Mouse (Mus musculus) liver, embryonic 14.5 days (tissue): Measurements from ENCODE around the gene Gcnt4. TPM values are rescaled to one million over a fixed set of nuclear protein-coding genes. Genes with fewer than 3 reads are reported as not detected.
A peak's percentile ranks its signal among the peaks of the same experiment; 100 is the strongest.
"Not testable (repeated sequence)": the region's sequence is repeated elsewhere in the genome, so short reads cannot be mapped to it uniquely, and the experiment has no call there.

ENCODE experiments used
- ATAC-seq: fragments of 200-750 bp; cut with Nextera tagmentation; 2 replicates; pipeline ENCODE4 v1.8.0; 2017; ENCODE audit warnings: moderate number of reproducible peaks, mild to moderate bottlenecking, moderate library complexity; ENCODE audit not compliant: insufficient read depth
- DNase-seq, 3 experiments: peaks; one replicate each; pipeline ENCODE4 v3.0.0-alpha.2; 2012 to 2013; ENCODE audit warnings: low read depth in 3 of 3, low spot score in 3 of 3
- H3K27ac ChIP-seq: fragments of 300-500 bp; sonication (generic); 2 replicates; pipeline ENCODE4 v1.5.1; 2014; ENCODE audit warnings: moderate library complexity, mild to moderate bottlenecking, control low read depth, inconsistent platforms
- H3K27me3 ChIP-seq: fragments of 300-500 bp; sonication (generic); 2 replicates; pipeline ENCODE4 v1.6.1; 2014; ENCODE audit warnings: mild to moderate bottlenecking, low read length, moderate library complexity; ENCODE audit not compliant: control insufficient read depth, insufficient read depth
- H3K36me3 ChIP-seq: fragments of 300-500 bp; sonication (generic); replicated peaks from 2 replicates; pipeline ENCODE4 v1.6.1; 2014; ENCODE audit warnings: low read depth; ENCODE audit not compliant: control insufficient read depth, insufficient read depth
- H3K4me1 ChIP-seq, 2 experiments: fragments of 200-500 bp in 1 of 2; fragments of 300-500 bp in 1 of 2; sonication (generic) in 1 of 2; replicated peaks; 2 replicates each; pipeline ENCODE4 v1.6.1; 2012 to 2014; ENCODE audit warnings: antibody characterized with exemption in 1 of 2, inconsistent platforms in 1 of 2, low read length in 1 of 2; ENCODE audit not compliant: control insufficient read depth in 2 of 2, insufficient read depth in 2 of 2
- H3K4me2 ChIP-seq: fragments of 300-500 bp; sonication (generic); 2 replicates; pipeline ENCODE4 v1.6.1; 2014; ENCODE audit warnings: low read depth, mild to moderate bottlenecking, control low read depth, moderate library complexity
- H3K4me3 ChIP-seq, 2 experiments: fragments of 200-500 bp in 1 of 2; fragments of 300-500 bp in 1 of 2; sonication (generic) in 1 of 2; 2 replicates each; pipeline ENCODE4 v1.5.1; 2012 to 2014; ENCODE audit warnings: low read depth in 2 of 2, low read length in 2 of 2, mild to moderate bottlenecking in 2 of 2, control low read depth in 1 of 2, inconsistent platforms in 1 of 2, moderate library complexity in 1 of 2; ENCODE audit not compliant: insufficient read depth in 1 of 2
- H3K9ac ChIP-seq: fragments of 300-500 bp; sonication (generic); replicated peaks from 2 replicates; pipeline ENCODE4 v1.6.1; 2014; ENCODE audit warnings: mild to moderate bottlenecking, control low read depth, moderate library complexity
- H3K9me3 ChIP-seq: fragments of 300-500 bp; sonication (generic); 2 replicates; pipeline ENCODE4 v1.6.1; 2016; ENCODE audit warnings: low read length, mixed read lengths; ENCODE audit not compliant: control insufficient read depth
- CTCF ChIP-seq: IDR thresholded peaks from 2 replicates; pipeline ENCODE4 v1.5.1; 2016; ENCODE audit warnings: antibody characterized with exemption, low read depth, control low read depth
- EP300 ChIP-seq: IDR thresholded peaks from 2 replicates; pipeline ENCODE4 v1.6.1; 2016; ENCODE audit warnings: antibody characterized with exemption, low read depth
- WGBS: fragments of 180-500 bp; shearing (Covaris S2); extraction: QIAGEN DNeasy Blood & Tissue Kit; methylation state at CpG from one replicate; pipeline ENCODE4 v1.1.7; 2014; ENCODE audit not compliant: insufficient replicate concordance; 5-methylcytosine and 5-hydroxymethylcytosine counted together
- polyA plus RNA-seq, 2 experiments: library from polyadenylated mRNA; depleted of rRNA in 1 of 2; stranded (reverse) in 1 of 2; unstranded in 1 of 2; fragments of >200 nt; fragmentation: Nextera tagmentation in 1 of 2; extraction: Ambion mirVana in 1 of 2; gene quantifications; 2 replicates each; pipeline versions ENCODE4 v1.2.1 to v1.2.3; 2012 to 2014

Gcnt4 gene
- polyA plus RNA-seq, 2 experiments: 0.29 to 0.86 TPM

DNA sequence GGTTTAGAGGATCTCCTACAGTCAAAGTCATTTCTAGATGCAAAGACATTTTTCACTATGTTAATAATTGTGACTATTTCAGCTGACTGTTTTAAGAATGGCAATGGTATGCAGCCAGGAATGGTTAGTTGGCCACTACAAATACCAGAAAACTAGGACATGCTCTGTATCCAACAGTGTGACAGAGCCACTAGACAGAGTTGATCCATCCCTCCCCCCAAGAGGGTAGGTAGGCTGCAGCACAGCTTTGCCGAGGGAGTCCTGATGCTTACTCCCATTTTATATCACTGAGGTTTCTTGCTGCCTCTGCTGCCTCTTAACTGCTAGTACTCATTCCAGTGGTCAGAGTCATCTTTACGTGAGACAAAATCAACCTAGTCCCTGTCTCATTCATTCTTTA is 29.3 kb upstream of the Gcnt4 start:
- Histone ChIP-seq H3K4me2 (no peak overlapping the region), H3K9me3 (no peaks in the 10 kb centered on the region), H3K9ac (no peak overlapping the region), H3K27me3 (no peaks in the 10 kb centered on the region), H3K36me3 (no peaks in the 10 kb centered on the region), H3K27ac (no peak overlapping the region), H3K4me3 (no peak overlapping the region), H3K4me1 (no peaks in the 10 kb centered on the region)
- ATAC-seq: no peak
- WGBS: 67% methylated on average over 2 of the region's 2 CpGs
- no peak for DNase-seq
- TF ChIP-seq CTCF (no peak), EP300 (no peak)

DNA sequence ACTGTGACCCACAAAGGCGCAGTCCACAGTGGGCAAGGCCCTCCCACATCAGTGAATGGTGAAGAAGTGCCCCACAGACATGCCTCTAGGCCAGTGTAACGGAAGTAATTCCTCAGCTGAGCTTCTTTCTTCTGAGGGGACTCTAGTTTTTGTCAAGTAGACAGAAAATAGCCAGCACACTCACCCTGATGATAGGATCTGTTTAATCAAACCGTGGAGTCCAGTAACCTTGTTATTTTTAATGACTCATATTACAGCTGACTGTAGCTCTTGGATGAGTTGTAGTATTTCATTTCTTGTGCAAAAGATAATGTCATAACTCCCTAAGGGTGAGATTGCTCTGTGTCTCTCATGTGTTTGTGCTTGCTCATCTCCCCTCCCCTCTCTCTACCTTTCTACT is 17.8 kb upstream of the Gcnt4 start:
- WGBS: 50% methylated on average over 3 of the region's 3 CpGs
- Histone ChIP-seq H3K4me2 (no peak overlapping the region), H3K36me3 (no peaks in the 10 kb centered on the region), H3K27ac (no peak overlapping the region), H3K9me3 (no peaks in the 10 kb centered on the region), H3K4me1 (no peaks in the 10 kb centered on the region), H3K27me3 (no peaks in the 10 kb centered on the region), H3K9ac (no peak overlapping the region), H3K4me3 (no peak overlapping the region)
- no peak for DNase-seq
- no peak for TF ChIP-seq EP300
- no peak for ATAC-seq

DNA sequence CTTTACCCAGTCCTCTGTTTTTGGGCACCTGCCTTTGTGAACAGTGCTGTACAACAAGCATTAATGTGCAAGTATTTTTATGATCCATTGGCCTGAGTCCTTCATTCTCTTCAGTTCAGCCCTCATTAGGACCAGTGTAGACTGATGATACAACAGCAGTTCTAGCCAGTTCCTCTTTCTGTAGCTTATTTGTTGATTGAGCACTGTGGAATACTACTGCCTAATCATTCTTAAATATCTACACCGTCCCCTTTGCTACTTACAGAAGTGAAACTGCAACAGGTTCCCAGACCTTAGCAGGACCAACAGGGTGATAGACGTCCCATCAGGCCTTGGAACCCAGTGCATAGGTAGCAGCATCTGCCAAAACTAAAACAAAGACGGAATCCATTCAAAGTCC is 13.3 kb upstream of the Gcnt4 start:
- Histone ChIP-seq H3K36me3 (no peaks in the 10 kb centered on the region), H3K4me1 (no peaks in the 10 kb centered on the region), H3K9ac (no peak overlapping the region), H3K4me2 (no peak overlapping the region), H3K9me3 (no peaks in the 10 kb centered on the region), H3K27ac (no peak overlapping the region), H3K4me3 (no peak overlapping the region), H3K27me3 (no peaks in the 10 kb centered on the region)
- WGBS: 48% methylated on average over 3 of the region's 3 CpGs
- TF ChIP-seq EP300 (no peak), CTCF (no peak)
- DNase-seq: no peak
- ATAC-seq: no peak

GRCm38 (mm10) chr13:96923134-96923533 is 1.4 kb upstream of the Gcnt4 start:
- not testable (repeated sequence) for H3K4me3 ChIP-seq

DNA sequence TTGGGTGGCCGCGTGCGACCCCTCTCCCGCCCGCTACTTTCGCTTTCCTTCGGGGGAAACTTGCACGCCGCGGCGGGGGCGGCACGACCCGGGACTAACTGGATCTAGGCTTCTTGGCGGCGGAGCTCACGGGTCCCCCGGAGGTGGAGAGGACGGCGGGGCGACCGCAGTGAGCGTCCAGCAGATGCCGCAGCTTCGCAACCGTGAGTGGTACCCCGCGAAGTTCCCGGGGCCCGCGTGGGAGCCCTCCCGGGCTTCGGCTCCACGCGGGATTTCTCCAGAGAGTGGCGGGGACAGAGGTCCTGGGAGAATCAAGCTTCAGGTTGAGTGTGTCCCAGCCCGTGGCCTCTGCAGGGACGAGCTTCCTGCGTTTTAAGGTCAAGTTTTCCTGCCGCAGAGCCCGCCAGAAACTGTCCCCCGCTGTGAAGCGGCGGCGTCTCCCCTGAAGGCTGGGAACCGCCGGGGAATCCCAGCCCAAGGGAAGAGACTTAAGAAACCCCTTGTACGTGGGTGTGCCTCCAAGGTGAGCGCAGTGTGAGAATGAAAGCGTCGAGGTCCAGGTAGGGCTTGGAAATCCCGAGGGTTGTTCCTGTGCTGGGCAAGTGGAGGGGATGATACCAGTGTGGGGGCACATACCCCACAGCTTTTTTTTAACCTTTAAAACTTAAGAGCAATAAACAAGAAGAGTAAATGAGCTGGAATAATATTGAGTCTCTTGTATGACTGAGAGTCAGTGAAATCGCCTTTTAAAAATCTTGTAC is 676 bp downstream of the Gcnt4 start:
- ATAC-seq (no peak), DNase-seq (no peak)
- Histone ChIP-seq H3K27me3 (peaks cover 33% of the 10 kb centered on the region), H3K4me1 (no peaks in the 10 kb centered on the region), H3K4me3 (peak overlapping the region; percentile 48 to 65), H3K9me3 (no peaks in the 10 kb centered on the region), H3K36me3 (no peaks in the 10 kb centered on the region), H3K27ac (no peak overlapping the region), H3K9ac (peak overlapping the region; percentile 40), H3K4me2 (peak overlapping the region; percentile 68)
- 1% methylated on average over 53 of the region's 53 CpGs for WGBS
- TF ChIP-seq CTCF: no peak
- TF ChIP-seq EP300: no peak

More at GRCm38 (mm10) chr13:96923134-96923533, 1.4 kb upstream of the Gcnt4 start:
- not testable (repeated sequence) for H3K4me2 ChIP-seq, H3K9me3 ChIP-seq, H3K27ac ChIP-seq, H3K9ac ChIP-seq, H3K4me1 ChIP-seq, H3K36me3 ChIP-seq, DNase-seq, ATAC-seq
- peaks cover 33% of the 10 kb centered on the region for H3K27me3 ChIP-seq
- 73% methylated on average over 4 of the region's 4 CpGs for WGBS
